Mouse (Mus musculus) bone marrow macrophage, adult 2 months (primary cell): Measurements from ENCODE around the gene Lrp4.

Experiments
- CTCF ChIP-seq: IDR thresholded peaks from 2 replicates; pipeline ENCODE4 v1.5.1; 2012; ENCODE audit warnings: low read depth, mild to moderate bottlenecking, low read length, moderate library complexity
- POLR2A ChIP-seq: IDR thresholded peaks from 2 replicates; pipeline ENCODE4 v1.6.1; 2012; ENCODE audit warnings: mild to moderate bottlenecking, low read depth, low read length, borderline replicate concordance

GRCm38 (mm10) chr2:91413811-91414210, 43.5 kb upstream of the Lrp4 start:
- TF ChIP-seq CTCF (no peak), POLR2A (no peak)
